Mouse (Mus musculus): ENCODE data around the gene Pla1a. TPM values are rescaled to one million over a fixed set of nuclear protein-coding genes. Genes with fewer than 3 reads are reported as not detected.
"Not testable (repeated sequence)": the region's sequence is repeated elsewhere in the genome, so short reads cannot be mapped to it uniquely, and the experiment has no call there.

The Pla1a gene
- polyA plus RNA-seq, 1 experiment from 2014 or later: 0.81 TPM

GRCm38 (mm10) chr16:38453952-38454351 is 21.0 kb upstream of the Pla1a start:
- Histone ChIP-seq H3K9ac (ENCODE audit: low read length) (no peak overlapping the region), H3K9me3 (ENCODE audit: control insufficient read depth, low read length) (no peaks in the 10 kb centered on the region), H3K4me1 (replicated peaks; ENCODE audit: control insufficient read depth, insufficient read depth, low read length) (peaks cover 9% of the 10 kb centered on the region; the same call in 1 of the 2 replicates), H3K36me3 (ENCODE audit: control insufficient read depth, insufficient read depth, low read length) (peaks cover 12% of the 10 kb centered on the region), H3K27ac (ENCODE audit: low read depth) (no peak overlapping the region), H3K4me2 (ENCODE audit: low read length) (no peak overlapping the region), H3K4me3 (ENCODE audit: low read depth, low read length) (no peak overlapping the region), H3K27me3 (replicated peaks; ENCODE audit: control insufficient read depth, insufficient read depth, low read length) (no peaks in the 10 kb centered on the region)
- DNase-seq (ENCODE audit: low spot score) (no peak), ATAC-seq (replicated peaks; ENCODE audit: low FRiP score, low TSS enrichment, low read depth) (no peak)
- 89% methylated on average over 4 of the region's 4 CpGs for WGBS

DNA sequence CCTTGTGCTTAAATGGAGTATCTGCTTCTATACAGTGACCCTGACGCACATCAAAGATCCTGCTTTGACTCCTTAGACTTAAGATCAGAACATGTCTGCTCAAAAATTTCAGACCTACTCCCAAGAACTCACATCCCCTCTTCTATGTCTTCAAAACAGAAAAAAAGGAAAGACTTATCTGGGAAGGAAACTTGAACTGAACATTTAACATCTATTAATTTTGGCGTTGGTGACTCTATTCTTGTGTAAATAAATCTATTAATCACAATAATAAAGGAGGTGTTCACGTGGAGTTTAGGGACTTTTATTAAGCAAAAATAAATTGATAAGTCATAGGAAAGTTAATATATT is 20.2 kb upstream of the Pla1a start:
- WGBS: 18% methylated on average over 3 of the region's 3 CpGs

GRCm38 (mm10) chr16:38452442-38453202 is 19.7 kb upstream of the Pla1a start, which contains the start of gene Adprh:
Adprh (minus strand) TSS chr16:38452703.
- ATAC-seq (replicated peaks; ENCODE audit: low FRiP score, low TSS enrichment, low read depth) (peak; percentile 97), DNase-seq (ENCODE audit: low spot score) (peak; percentile 88)
- Histone ChIP-seq H3K27ac (ENCODE audit: low read depth) (peak within 1 kb of the TSS; percentile 86), H3K4me1 (replicated peaks; ENCODE audit: control insufficient read depth, insufficient read depth, low read length) (peaks cover 9% of the 10 kb centered on the region; the same call in 1 of the 2 replicates), H3K36me3 (ENCODE audit: control insufficient read depth, insufficient read depth, low read length) (peaks cover 25% of the 10 kb centered on the region), H3K4me3 (ENCODE audit: low read depth, low read length) (peak within 1 kb of the TSS; percentile 71), H3K27me3 (replicated peaks; ENCODE audit: control insufficient read depth, insufficient read depth, low read length) (no peaks in the 10 kb centered on the region), H3K4me2 (ENCODE audit: low read length) (peak within 1 kb of the TSS; percentile 91), H3K9me3 (ENCODE audit: control insufficient read depth, low read length) (no peaks in the 10 kb centered on the region), H3K9ac (ENCODE audit: low read length) (peak within 1 kb of the TSS; percentile 92)
- WGBS: under 1% methylated on average over 56 of the region's 61 CpGs

More for the DNA sequence above, 20.2 kb upstream of the Pla1a start:
- H3K36me3 ChIP-seq (ENCODE audit: control insufficient read depth, insufficient read depth, low read length): peaks cover 20% of the 10 kb centered on the region
- H3K4me1 ChIP-seq (replicated peaks; ENCODE audit: control insufficient read depth, insufficient read depth, low read length): peaks cover 9% of the 10 kb centered on the region; the same call in 1 of the 2 replicates
- H3K27ac ChIP-seq (ENCODE audit: low read depth): peak overlapping the region; percentile 86
- peak overlapping the region; percentile 92 for H3K9ac ChIP-seq (ENCODE audit: low read length)
- DNase-seq (ENCODE audit: low spot score) (no peak), ATAC-seq (replicated peaks; ENCODE audit: low FRiP score, low TSS enrichment, low read depth) (no peak)
- H3K4me3 ChIP-seq (ENCODE audit: low read depth, low read length): peak overlapping the region; percentile 71
- H3K27me3 ChIP-seq (replicated peaks; ENCODE audit: control insufficient read depth, insufficient read depth, low read length): no peaks in the 10 kb centered on the region
- peak overlapping the region; percentile 91 for H3K4me2 ChIP-seq (ENCODE audit: low read length)
- no peaks in the 10 kb centered on the region for H3K9me3 ChIP-seq (ENCODE audit: control insufficient read depth, low read length)

DNA sequence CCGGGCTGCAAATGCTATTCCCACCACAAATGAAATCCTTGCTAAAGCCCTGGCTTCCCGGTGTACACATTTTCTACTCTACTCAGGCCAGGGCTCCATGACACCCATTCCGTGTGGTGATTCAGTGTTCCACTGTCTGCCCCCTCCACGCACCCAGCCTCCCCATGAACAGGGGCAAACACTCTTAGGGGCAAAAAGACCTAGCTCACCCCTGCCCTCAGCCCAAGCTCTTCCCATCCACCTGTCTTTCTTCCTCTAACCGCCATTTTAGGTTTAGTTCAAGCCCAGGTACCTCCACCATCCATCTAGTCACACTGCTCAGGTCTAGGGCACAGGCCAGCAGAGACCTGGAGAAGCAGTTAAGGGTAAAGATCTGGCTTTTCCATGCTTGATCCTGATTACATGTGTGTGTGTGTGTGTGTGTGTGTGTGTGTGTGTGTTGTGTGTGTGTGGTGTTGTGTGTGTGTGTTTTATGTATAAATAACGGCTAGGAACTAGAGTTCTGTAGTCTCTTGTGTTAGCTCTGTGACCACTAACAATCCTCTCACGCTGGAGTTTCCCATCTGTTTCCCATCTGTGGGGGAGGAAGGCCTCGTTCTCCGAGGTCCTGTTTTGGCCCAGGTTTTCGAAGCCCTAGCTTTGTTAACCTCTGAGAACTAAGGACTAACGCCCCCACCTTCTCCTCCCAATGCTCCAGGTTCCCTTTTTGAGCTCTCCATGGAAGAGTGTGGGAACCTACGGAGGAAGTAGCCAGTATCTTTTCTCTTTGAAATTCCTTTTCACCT is 18.7 kb upstream of the Pla1a start:
- H3K4me2 ChIP-seq (ENCODE audit: low read length): peak overlapping the region; percentile 91
- DNase-seq (ENCODE audit: low spot score) (no peak), ATAC-seq (replicated peaks; ENCODE audit: low FRiP score, low TSS enrichment, low read depth) (no peak)
- H3K36me3 ChIP-seq (ENCODE audit: control insufficient read depth, insufficient read depth, low read length): peaks cover 35% of the 10 kb centered on the region
- H3K4me3 ChIP-seq (ENCODE audit: low read depth, low read length): peak overlapping the region; percentile 71
- no peaks in the 10 kb centered on the region for H3K9me3 ChIP-seq (ENCODE audit: control insufficient read depth, low read length)
- peak overlapping the region; percentile 92 for H3K9ac ChIP-seq (ENCODE audit: low read length)
- H3K27ac ChIP-seq (ENCODE audit: low read depth): peak overlapping the region; percentile 86; the same call in 1 of the 2 replicates
- H3K4me1 ChIP-seq (replicated peaks; ENCODE audit: control insufficient read depth, insufficient read depth, low read length): peaks cover 9% of the 10 kb centered on the region; the same call in 1 of the 2 replicates
- H3K27me3 ChIP-seq (replicated peaks; ENCODE audit: control insufficient read depth, insufficient read depth, low read length): no peaks in the 10 kb centered on the region
- WGBS: 43% methylated on average over 12 of the region's 12 CpGs

- H3K27me3 ChIP-seq (replicated peaks; ENCODE audit: control insufficient read depth, insufficient read depth, low read length): no peaks in the 10 kb centered on the region
- DNase-seq (ENCODE audit: low spot score): no peak
These were observed 17.8 kb upstream of the Pla1a start for GRCm38 (mm10) chr16:38450707-38451106.

GRCm38 (mm10) chr16:38448458-38448857 is 15.5 kb upstream of the Pla1a start:
- no peak overlapping the region for H3K4me2 ChIP-seq (ENCODE audit: low read length)
- H3K27me3 ChIP-seq (replicated peaks; ENCODE audit: control insufficient read depth, insufficient read depth, low read length): no peaks in the 10 kb centered on the region
- H3K9me3 ChIP-seq (ENCODE audit: control insufficient read depth, low read length): no peaks in the 10 kb centered on the region
- H3K9ac ChIP-seq (ENCODE audit: low read length): no peak overlapping the region
- no peak overlapping the region for H3K4me3 ChIP-seq (ENCODE audit: low read depth, low read length)
- no peak overlapping the region for H3K27ac ChIP-seq (ENCODE audit: low read depth)
- H3K4me1 ChIP-seq (replicated peaks; ENCODE audit: control insufficient read depth, insufficient read depth, low read length): peaks cover 9% of the 10 kb centered on the region; the same call in 1 of the 2 replicates
- peaks cover 65% of the 10 kb centered on the region for H3K36me3 ChIP-seq (ENCODE audit: control insufficient read depth, insufficient read depth, low read length)
- DNase-seq (ENCODE audit: low spot score) (no peak), ATAC-seq (replicated peaks; ENCODE audit: low FRiP score, low TSS enrichment, low read depth) (no peak)
- WGBS: 94% methylated on average over 12 of the region's 12 CpGs

More at GRCm38 (mm10) chr16:38450707-38451106, 17.8 kb upstream of the Pla1a start:
- no peak overlapping the region for H3K9ac ChIP-seq (ENCODE audit: low read length)
- no peaks in the 10 kb centered on the region for H3K9me3 ChIP-seq (ENCODE audit: control insufficient read depth, low read length)
- 85% methylated on average over 7 of the region's 7 CpGs for WGBS
- H3K4me2 ChIP-seq (ENCODE audit: low read length): no peak overlapping the region
- no peak overlapping the region for H3K4me3 ChIP-seq (ENCODE audit: low read depth, low read length)
- peaks cover 44% of the 10 kb centered on the region for H3K36me3 ChIP-seq (ENCODE audit: control insufficient read depth, insufficient read depth, low read length)
- no peak for ATAC-seq (replicated peaks; ENCODE audit: low FRiP score, low TSS enrichment, low read depth)
- H3K4me1 ChIP-seq (replicated peaks; ENCODE audit: control insufficient read depth, insufficient read depth, low read length): peaks cover 9% of the 10 kb centered on the region; the same call in 1 of the 2 replicates
- H3K27ac ChIP-seq (ENCODE audit: low read depth): no peak overlapping the region

- Histone ChIP-seq H3K27ac (ENCODE audit: low read depth) (no peak overlapping the region), H3K4me3 (ENCODE audit: low read depth, low read length) (no peak overlapping the region), H3K4me1 (replicated peaks; ENCODE audit: control insufficient read depth, insufficient read depth, low read length) (peaks cover 9% of the 10 kb centered on the region; the same call in 1 of the 2 replicates), H3K4me2 (ENCODE audit: low read length) (no peak overlapping the region), H3K27me3 (replicated peaks; ENCODE audit: control insufficient read depth, insufficient read depth, low read length) (no peaks in the 10 kb centered on the region), H3K36me3 (ENCODE audit: control insufficient read depth, insufficient read depth, low read length) (peaks cover 70% of the 10 kb centered on the region), H3K9ac (ENCODE audit: low read length) (no peak overlapping the region), H3K9me3 (ENCODE audit: control insufficient read depth, low read length) (no peaks in the 10 kb centered on the region)
- 92% methylated on average over 21 of the region's 21 CpGs for WGBS
- DNase-seq (ENCODE audit: low spot score) (no peak), ATAC-seq (replicated peaks; ENCODE audit: low FRiP score, low TSS enrichment, low read depth) (no peak)
These were observed 14.4 kb upstream of the Pla1a start for GRCm38 (mm10) chr16:38447366-38447765.

GRCm38 (mm10) chr16:38446141-38446540 is 13.2 kb upstream of the Pla1a start:
- H3K27ac ChIP-seq (ENCODE audit: low read depth); ATAC-seq (replicated peaks; ENCODE audit: low FRiP score, low TSS enrichment, low read depth); H3K4me1 ChIP-seq (replicated peaks; ENCODE audit: control insufficient read depth, insufficient read depth, low read length); H3K4me3 ChIP-seq (ENCODE audit: low read depth, low read length); H3K27me3 ChIP-seq (replicated peaks; ENCODE audit: control insufficient read depth, insufficient read depth, low read length); DNase-seq (ENCODE audit: low spot score); H3K9ac ChIP-seq (ENCODE audit: low read length); H3K4me2 ChIP-seq (ENCODE audit: low read length); H3K9me3 ChIP-seq (ENCODE audit: control insufficient read depth, low read length): not testable (repeated sequence)
- H3K36me3 ChIP-seq (ENCODE audit: control insufficient read depth, insufficient read depth, low read length): peaks cover 70% of the 10 kb centered on the region
- 99% methylated on average over 2 of the region's 2 CpGs for WGBS

Data from intestine, embryonic 14.5 days (tissue).